Mouse (Mus musculus) G1E (cell line): ENCODE results near the gene Ccr2.

Experiments
- CTCF ChIP-seq: IDR thresholded peaks from 2 replicates; pipeline ENCODE4 v1.5.1; 2012; ENCODE audit warnings: low read depth, low read length, inconsistent platforms, mixed read lengths
- GATA1 ChIP-seq: IDR thresholded peaks from 2 replicates; pipeline ENCODE4 v1.6.1; 2012; ENCODE audit warnings: borderline replicate concordance, low read length, inconsistent platforms, mixed read lengths
- POLR2AphosphoS5 ChIP-seq: IDR thresholded peaks from 2 replicates; pipeline ENCODE4 v1.6.1; 2012; ENCODE audit warnings: low read depth, low read length, inconsistent platforms; ENCODE audit not compliant: insufficient replicate concordance
- TAL1 ChIP-seq: conservative IDR thresholded peaks from 2 replicates; pipeline ENCODE4 v1.6.1; 2012; ENCODE audit warnings: low read depth, low read length, inconsistent platforms, mixed read lengths

DNA sequence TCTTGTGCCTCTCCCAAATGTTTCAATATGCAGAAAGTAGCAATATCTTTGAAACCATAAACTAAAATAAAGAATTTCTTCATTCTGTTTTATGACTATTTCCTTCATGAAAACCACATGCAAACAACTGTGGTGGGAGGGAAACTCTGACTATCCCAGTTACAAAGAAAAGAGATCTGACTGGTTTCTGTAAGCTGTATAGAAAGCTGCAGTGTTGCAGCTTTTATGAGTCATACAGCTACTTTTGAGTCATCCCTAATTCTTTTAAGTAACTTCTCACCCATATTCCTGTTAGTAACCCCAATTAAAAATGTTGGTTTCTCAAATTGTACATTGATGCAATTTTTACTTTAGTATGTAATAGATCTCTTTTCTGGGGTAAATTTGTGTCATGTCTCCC lies 44.6 kb downstream of the Ccr2 start:
- TF ChIP-seq CTCF (no peak), TAL1 (no peak), GATA1 (no peak), POLR2AphosphoS5 (no peak)
